8 mouse cellular contexts compared by ENCODE assay signal in the genomic region with DNA sequence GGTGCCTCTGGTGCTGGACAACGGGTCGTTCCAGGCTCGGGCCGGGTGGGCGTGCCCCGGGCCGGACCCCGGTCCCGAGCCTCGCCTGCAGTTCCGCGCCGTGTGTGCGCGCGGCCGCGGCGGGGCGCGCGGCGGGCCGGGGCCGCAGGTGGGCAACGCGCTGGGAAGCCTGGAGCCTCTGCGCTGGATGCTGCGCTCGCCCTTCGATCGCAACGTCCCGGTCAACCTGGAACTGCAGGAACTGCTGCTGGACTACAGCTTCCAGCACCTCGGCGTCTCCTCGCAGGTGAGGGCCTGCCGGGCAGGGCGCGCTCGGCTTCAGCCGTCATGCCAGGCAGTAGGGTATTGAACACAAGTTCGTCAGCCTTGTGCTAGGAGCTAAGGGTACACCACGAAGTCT. TPM values are rescaled to one million over a fixed set of nuclear protein-coding genes. Genes with fewer than 3 reads are reported as not detected.
DNase-seq lines count a peak whose midpoint lies in the region; ATAC-seq and TF ChIP-seq lines count a peak whose summit lies in the region.

No protein-coding gene starts in this region.

- H3K9me3 ChIP-seq in hindbrain, postnatal 0 days (ENCODE audit: low read length), result no peaks in the 10 kb centered on the region

- H3K4me3 ChIP-seq in thymus, adult 2 months (ENCODE audit: control insufficient read depth, insufficient read depth, low read length), result peak overlapping the region; percentile 84
- peak overlapping the region; percentile 94 for H3K4me3 ChIP-seq in hindbrain, postnatal 0 days (ENCODE audit: low read length)

- no peak for ATAC-seq in hindbrain, postnatal 0 days
- 0 out of 2 replicates have a peak, but pooled peaks have one; percentile 6 for ATAC-seq in megakaryocyte, adult 5-6 weeks (ENCODE audit: poor library complexity, severe bottlenecking)

- TF ChIP-seq POLR2A in thymus, adult 2 months (IDR thresholded peaks at IDR 0.05; ENCODE audit: control insufficient read depth, extremely low read depth, insufficient read depth, low read length, poor library complexity), result no peak

- H3K9ac ChIP-seq in hindbrain, postnatal 0 days (replicated peaks; ENCODE audit: low read length), result peak overlapping the region; percentile 86

- H3K27me3 ChIP-seq in thymus, adult 2 months (ENCODE audit: control insufficient read depth, insufficient read depth, low read length), result no peaks in the 10 kb centered on the region; the same call in 1 of the 2 replicates
- H3K27me3 ChIP-seq in hindbrain, postnatal 0 days (ENCODE audit: insufficient read depth, low read length), result no peaks in the 10 kb centered on the region

- peaks cover 11% of the 10 kb centered on the region for H3K4me1 ChIP-seq in thymus, adult 2 months (replicated peaks; ENCODE audit: control insufficient read depth, insufficient read depth, low read length)
- peaks cover 5% of the 10 kb centered on the region; the same call in 1 of the 2 replicates for H3K4me1 ChIP-seq in hindbrain, postnatal 0 days (ENCODE audit: insufficient read depth, low read length)

- H3K4me2 ChIP-seq in hindbrain, postnatal 0 days (ENCODE audit: low read depth, low read length), result peak overlapping the region; percentile 72

- DNase-seq in adrenal gland, postnatal 25 days, result peak; percentile 30
- DNase-seq in adrenal gland, adult 8-10 months, result no peak
- no peak for DNase-seq in thymus, adult 2 months
- no peak for DNase-seq in thymus, postnatal 25 days
- DNase-seq in hindbrain, postnatal 0 days (ENCODE audit: low spot score), result no peak
- no peak for DNase-seq in T-cell, adult 2 months (ENCODE audit: low spot score)
- DNase-seq in layer of hippocampus, postnatal 10 days (ENCODE audit: low spot score in 2 of 2), result no peak

- peaks cover 22% of the 10 kb centered on the region for H3K36me3 ChIP-seq in thymus, adult 2 months (ENCODE audit: control insufficient read depth, insufficient read depth, low read length)
- peaks cover 3% of the 10 kb centered on the region; the same call in 1 of the 2 replicates for H3K36me3 ChIP-seq in hindbrain, postnatal 0 days (ENCODE audit: insufficient read depth, low read length)

- under 1% methylated on average over 44 of the region's 44 CpGs for WGBS in thymus, adult 2 months
- 1% methylated on average over 44 of the region's 44 CpGs for WGBS in hindbrain, postnatal 0 days

- no peak for TF ChIP-seq CTCF in thymus, adult 2 months (IDR thresholded peaks at IDR 0.05; ENCODE audit: borderline replicate concordance, control insufficient read depth, extremely low read depth, insufficient read depth, low read length, poor library complexity)
- TF ChIP-seq CTCF in hindbrain, postnatal 0 days (IDR thresholded peaks at IDR 0.05; ENCODE audit: low read depth), result no peak

- H3K27ac ChIP-seq in thymus, adult 2 months (ENCODE audit: control insufficient read depth, insufficient read depth, low read length), result no peak overlapping the region
- peak overlapping the region; percentile 87 for H3K27ac ChIP-seq in hindbrain, postnatal 0 days

RNA-seq across cellular contexts. Expression of a gene that starts 0.5 kb away (rescaled TPM):
- total RNA-seq in adrenal gland, postnatal 25 days (2021), result 9.9 and 14.8 TPM in 2 replicates
- 10 to 100 TPM; 13.2 to 19.7 (median 14.6) TPM for total RNA-seq in adrenal gland, adult 8-10 months (2022)
- polyA plus RNA-seq in thymus, adult 2 months (2012; rRNA removed), result 24.8 and 26.2 TPM in 2 replicates
- total RNA-seq in hindbrain, postnatal 0 days (2014; rRNA removed), result 18.0 and 25.4 TPM in 2 replicates
- polyA plus RNA-seq in hindbrain, postnatal 0 days (2015; fragmentation: Nextera tagmentation; extraction: Ambion mirVana), result 8.0 and 8.6 TPM in 2 replicates
- total RNA-seq in megakaryocyte, adult 5-6 weeks (2015), result 7.1 and 8.0 TPM in 2 replicates
- 13.0 and 13.1 TPM in 2 replicates for total RNA-seq in megakaryocyte, adult 5-6 weeks (2017)
- total RNA-seq in layer of hippocampus, postnatal 10 days (2021), result 10 to 100 TPM; 10.3 to 11.9 TPM

RNA-seq across cellular contexts. Expression of a gene that starts 14.7 kb away (rescaled TPM):
- not detected in 2 replicates for total RNA-seq in adrenal gland, postnatal 25 days (2021)
- under 1 TPM in 2 of 4 experiments, not detected in 2; 0.11 to 0.17 TPM for total RNA-seq in adrenal gland, adult 8-10 months (2022)
- polyA plus RNA-seq in thymus, adult 2 months (2012; rRNA removed), result 0.11 and 0.13 TPM in 2 replicates
- total RNA-seq in hindbrain, postnatal 0 days (2014; rRNA removed), result 70.4 and 79.8 TPM in 2 replicates
- polyA plus RNA-seq in hindbrain, postnatal 0 days (2015; fragmentation: Nextera tagmentation; extraction: Ambion mirVana), result 16.5 and 16.7 TPM in 2 replicates
- 0.07 TPM in 1 of 2 replicates, not detected in the other for total RNA-seq in megakaryocyte, adult 5-6 weeks (2015)
- total RNA-seq in megakaryocyte, adult 5-6 weeks (2017), result 0.12 TPM in 1 of 2 replicates, not detected in the other
- total RNA-seq in layer of hippocampus, postnatal 10 days (2021), result 10 to 100 TPM; 60.0 to 68.6 TPM

RNA-seq across cellular contexts. Expression of a gene that starts 40.0 kb away (rescaled TPM):
- 15.8 and 19.0 TPM in 2 replicates for total RNA-seq in adrenal gland, postnatal 25 days (2021)
- total RNA-seq in adrenal gland, adult 8-10 months (2022), result 10 to 100 TPM in 3 of 4 experiments, 1 to 10 TPM in 1; 9.9 to 13.8 (median 11.1) TPM
- polyA plus RNA-seq in thymus, adult 2 months (2012; rRNA removed), result 55.8 and 61.4 TPM in 2 replicates
- 25.9 and 32.4 TPM in 2 replicates for total RNA-seq in hindbrain, postnatal 0 days (2014; rRNA removed)
- 29.7 and 30.3 TPM in 2 replicates for polyA plus RNA-seq in hindbrain, postnatal 0 days (2015; fragmentation: Nextera tagmentation; extraction: Ambion mirVana)
- total RNA-seq in megakaryocyte, adult 5-6 weeks (2015), result 0.58 and 0.98 TPM in 2 replicates
- total RNA-seq in megakaryocyte, adult 5-6 weeks (2017), result 0.70 and 1.3 TPM in 2 replicates
- 10 to 100 TPM; 63.1 to 68.0 TPM for total RNA-seq in layer of hippocampus, postnatal 10 days (2021)

Comparison
In these comparisons a context has a peak if more than half of its experiments do, and no peak if none do; other contexts are left out.
1. RNA of a gene that starts 14.7 kb away (total RNA-seq): 70.4 to 79.8 TPM in hindbrain, postnatal 0 days and 60.0 to 68.6 TPM in layer of hippocampus, postnatal 10 days; 0.11 to 0.17 TPM in adrenal gland, adult 8-10 months, 0.07 to 0.12 TPM in megakaryocyte, adult 5-6 weeks and not detected in adrenal gland, postnatal 25 days; every median in the first group is over 10 times any median in the second.